Mouse (Mus musculus) testis, postnatal 14 days (tissue): Measurements from ENCODE around the gene Lin28a.
A peak's percentile ranks its signal among the peaks of the same experiment; 100 is the strongest.

Experiments used
- DNase-seq: peaks from one replicate; pipeline ENCODE4 v3.0.0; 2021; ENCODE audit warnings: low spot score

The Lin28a gene

DNA sequence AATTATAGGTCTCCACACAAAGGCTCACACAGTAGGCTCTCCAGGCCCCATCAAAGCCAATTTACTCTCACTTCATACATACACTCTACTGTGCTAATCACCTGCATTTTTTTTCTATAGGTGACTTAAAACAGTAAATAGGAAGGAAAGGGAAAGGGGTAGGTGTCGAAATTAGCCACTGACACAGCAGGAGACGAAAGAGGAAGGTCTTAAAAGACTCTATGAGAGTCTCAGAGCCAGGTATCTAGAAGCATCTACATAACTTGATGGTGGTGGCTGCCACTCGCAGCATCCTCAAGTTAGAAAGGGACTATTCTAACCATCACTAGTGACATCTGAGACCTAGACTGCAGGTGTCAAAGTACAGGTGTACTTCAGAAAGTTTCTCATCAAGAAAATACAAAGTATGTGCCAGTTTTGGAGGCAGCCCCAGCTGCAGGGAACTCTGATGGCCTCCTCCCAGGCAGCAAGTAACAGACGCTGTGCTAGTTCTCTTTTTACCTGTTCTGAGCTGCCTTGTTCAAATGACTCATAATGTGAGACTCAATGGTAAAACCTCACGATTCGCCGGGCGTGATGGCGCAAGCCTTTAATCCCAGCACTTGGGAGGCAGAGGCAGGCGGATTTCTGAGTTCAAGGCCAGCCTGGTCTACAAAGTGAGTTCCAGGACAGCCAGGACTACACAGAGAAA is 40.5 kb downstream of the Lin28a start:
- DNase-seq: no peak

DNA sequence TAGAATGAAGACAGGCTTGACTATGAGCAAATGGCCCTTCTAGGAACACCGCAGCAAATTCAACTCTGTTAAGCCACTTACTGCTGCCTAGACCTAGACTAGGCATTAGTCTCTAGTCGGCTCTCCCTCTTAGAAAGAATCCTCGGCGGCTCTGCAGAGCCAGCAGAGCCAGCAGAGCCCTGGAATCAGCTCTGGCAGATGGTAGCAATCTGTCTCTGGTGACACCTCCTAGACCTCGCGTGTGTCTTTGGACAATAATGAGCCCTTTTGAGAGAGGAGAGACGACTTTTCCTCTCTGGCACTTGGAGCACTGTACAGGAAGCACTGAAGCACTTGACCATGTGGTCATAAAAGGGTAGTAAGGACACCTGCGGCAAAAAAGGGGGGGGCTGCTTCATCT is 46.9 kb downstream of the Lin28a start:
- DNase-seq: no peak

DNA sequence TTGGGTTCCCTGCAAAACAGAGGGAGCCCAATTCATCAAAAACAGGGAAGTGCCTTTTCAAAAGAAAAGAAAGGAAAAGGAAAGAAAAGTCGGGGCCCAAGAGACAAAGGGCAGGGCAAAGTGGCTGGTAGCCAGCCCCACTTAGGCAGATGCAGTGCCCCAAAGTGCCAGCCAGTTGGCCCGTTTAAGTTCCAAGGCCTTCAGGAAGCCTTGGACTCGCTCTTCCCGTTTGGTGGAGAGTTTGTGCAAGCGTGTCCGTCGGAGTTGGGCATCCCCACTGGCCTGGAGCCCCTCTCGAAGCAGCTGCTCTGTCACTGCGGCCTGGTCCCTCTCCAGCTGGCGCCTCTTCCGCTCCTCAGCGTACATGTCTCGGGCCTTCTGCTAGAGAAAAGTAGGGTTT is 47.8 kb downstream of the Lin28a start:
- no peak for DNase-seq

DNA sequence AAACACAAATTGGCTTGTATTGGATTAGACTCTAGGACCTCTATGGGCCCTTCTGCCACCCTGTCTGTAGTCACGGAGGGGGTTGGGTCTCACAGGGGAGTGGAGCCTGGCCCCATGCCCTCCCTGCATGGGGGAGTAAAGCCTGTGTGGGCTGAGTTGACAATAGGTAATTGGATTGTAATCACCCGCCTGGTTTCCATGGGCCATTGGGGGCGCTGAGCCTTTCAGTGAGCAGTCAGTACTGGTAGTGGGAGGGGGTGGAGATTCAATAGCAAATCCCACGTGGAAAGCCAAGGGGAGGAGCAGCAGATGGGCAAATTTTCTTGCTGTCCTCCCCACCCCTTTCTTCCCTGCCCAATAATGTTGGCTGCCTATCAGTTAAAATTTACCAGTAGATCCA is 48.4 kb downstream of the Lin28a start:
- no peak for DNase-seq

DNA sequence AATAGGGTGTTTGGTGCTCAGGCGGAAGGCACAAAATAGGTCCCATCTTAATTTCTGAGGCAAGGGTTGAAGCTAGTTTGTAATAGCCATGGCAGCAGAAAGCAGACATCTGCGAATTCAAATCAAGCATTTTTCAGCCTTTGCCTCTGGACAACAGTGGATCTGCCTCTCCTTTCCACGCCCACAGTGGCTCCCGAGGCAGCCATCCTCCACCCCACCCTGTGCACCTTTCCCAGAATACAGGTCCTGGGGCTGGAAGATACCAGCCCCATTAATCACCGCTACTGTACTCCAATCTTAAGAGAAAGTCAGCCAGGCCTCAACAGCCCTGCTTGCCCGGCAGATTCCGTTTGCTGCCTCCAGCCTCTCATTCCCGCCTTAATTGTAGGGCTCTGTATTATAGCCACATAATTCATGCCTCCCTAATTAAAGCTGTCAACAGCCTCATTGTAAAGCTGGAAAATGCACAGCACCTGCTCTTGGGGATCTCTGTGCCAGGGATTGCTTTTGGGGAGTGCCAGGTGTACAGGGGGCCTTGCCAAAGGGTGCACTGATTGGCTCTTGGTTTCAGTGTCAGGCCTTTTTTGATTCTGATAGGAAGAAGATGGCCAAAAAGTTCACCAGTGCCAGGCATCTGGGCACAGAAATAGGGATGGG is 49.4 kb downstream of the Lin28a start:
- DNase-seq: no peak

DNA sequence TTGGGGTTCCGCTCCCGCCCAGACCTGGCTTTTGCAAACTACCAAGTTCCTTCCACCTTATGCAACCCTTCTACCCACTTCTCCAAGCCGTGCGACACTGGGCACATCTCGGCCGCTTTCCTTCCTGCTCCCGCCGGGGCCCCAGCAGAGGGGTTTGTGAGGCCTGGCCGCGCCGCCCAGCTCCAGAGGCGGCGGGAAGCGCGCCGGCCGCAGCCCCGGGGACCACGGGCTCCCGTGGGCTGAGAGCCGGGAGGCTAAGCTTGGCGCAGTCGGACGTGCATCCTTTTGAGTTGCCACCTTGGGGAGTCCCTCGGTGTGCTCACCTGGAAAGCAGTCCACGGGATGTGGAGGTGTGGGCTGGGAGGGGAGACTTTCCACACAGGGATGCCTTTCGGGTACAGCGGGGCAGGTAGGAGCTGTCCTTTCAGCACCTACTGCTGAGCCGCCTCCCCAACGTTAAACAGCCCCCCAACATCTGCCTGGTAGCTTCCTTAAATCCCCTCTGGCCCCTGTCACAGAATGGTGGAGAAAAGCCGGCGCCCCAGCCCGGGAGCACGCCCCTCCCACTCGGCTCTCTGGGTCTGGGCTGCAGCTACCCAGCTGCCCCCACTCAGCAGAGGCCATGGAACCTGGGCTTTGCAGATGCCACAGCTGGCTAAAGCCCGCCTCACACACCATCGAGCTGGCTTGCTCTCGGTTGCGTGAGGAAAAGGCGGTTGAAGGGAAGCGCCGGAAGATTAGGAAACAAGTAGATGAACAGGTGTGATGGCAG is 50.3 kb downstream of the Lin28a start, which contains the start of gene Hmgn2:
TSS of gene Hmgn2 (minus strand) at position 501 of the 772 bp plus-strand sequence.
- DNase-seq: peak; percentile 71

DNA sequence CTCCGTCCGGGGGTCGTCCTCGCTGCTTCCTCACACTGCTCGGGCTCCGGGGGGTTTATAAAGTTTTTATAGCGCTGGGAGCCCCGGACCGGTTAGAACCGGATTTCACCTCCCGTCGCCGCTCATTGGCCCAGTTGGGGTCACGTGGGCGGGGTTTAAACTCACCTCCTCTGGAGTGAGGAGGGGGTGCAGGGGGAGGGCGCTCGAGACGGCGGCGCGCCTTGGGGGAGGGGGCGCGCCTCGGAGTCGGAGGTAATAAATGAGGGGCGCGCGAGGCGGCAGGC is 50.8 kb downstream of the Lin28a start:
- DNase-seq: peak; percentile 96

DNA sequence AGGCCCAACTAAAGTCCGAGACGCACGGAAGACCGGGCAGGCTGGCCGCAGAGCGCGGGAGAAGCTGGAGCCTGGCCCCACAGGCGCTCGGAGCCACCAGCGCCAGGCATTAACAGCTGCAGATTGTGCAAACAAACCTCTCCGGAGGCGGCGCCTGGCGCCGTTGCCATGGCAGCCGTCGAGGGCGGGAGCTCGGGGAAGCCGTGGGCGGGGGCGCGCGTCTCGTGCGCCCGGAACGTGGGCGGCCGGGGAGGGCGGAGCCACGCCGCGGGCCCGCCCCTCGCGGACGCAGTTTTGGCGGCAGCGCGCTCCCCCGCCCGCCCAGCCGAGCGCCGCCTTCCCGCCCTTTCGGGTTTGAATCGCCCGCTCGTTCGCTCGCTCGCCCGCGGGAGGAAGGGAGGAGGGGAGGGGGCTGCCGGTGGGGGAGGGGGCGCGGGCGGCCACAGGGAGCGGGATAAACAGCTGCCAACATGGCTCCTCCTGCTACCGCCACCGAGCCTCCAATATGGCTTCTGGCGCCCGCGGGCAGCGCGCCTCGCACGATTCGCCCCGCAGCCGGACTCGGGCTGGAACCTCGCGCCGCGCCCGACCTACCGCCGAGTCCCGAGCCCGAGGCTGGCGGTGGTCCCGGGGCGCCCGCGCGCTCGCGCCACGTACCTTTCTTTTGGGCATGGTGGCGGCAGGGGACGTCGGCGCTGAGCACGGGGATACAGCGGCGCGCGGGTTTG is 51.3 kb downstream of the Lin28a start:
- peak; percentile 97 for DNase-seq

DNA sequence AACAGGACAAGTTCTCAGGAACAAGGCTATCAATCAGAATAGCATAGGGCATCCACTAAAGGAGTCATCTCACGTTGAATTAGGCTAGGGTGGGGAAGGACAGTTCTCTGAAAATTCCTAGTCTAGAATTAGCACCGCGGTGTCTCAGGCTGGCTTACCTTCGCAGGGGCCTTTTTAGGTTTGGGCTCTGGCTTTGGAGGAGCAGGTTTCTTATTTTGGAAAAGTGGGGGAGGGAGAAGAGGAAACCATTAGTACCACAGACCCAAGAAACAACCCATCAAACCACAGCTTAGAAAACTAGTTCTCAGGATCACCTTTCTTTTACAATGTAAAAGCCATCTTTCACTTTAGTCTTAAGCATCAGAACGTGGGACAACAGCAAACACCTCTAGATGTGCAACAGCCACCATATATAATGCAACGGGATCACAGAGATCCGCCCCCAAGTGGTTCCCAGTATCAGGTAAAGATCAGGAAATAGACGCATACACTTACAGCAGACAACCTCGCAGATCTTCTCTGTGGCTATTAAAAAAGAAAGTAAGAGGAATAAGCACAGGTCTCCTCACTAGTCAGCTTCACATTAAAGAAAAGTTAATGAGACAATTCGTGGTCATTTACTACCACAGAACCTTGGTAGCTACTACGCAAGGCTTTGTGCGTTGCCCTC is 52.2 kb downstream of the Lin28a start:
- no peak for DNase-seq

DNA sequence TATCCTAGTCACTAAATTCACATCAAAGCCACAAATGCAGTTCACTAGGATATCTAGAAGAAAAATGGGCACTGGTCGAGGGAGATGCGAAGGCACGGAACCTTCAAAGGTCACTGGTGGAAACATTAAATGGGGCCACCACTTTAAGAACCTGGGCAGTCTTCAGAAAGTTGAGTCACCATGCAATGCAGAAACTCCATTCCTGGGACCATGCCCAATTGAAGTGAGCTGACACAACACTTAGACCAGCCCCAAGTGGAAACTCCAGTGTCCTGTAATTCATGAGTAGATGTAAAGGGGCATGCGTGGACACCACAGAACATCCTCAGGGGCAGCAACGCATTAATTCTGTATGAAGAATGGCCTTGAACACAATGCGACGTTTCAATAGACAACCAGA is 56.1 kb downstream of the Lin28a start:
- DNase-seq: no peak

DNA sequence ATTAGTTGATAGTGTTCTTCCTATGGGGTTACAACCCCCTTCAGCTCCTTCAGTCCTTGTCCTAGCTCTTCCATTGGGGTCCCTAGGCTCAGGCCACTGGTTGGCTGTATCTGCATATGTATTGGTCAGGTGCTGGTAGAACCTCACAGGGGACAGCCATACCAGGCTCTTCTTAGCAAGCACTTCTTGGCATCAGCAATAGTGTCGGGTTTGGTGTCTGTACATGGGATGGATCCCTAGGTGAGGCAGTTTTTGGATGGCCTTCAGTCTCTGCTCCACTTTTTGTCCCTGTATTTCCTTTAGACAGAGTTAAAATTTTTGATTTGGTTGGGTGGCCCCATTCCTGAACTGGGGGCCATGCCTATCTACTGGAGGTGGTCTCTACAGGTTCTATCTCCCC is 59.8 kb downstream of the Lin28a start:
- no peak for DNase-seq

DNA sequence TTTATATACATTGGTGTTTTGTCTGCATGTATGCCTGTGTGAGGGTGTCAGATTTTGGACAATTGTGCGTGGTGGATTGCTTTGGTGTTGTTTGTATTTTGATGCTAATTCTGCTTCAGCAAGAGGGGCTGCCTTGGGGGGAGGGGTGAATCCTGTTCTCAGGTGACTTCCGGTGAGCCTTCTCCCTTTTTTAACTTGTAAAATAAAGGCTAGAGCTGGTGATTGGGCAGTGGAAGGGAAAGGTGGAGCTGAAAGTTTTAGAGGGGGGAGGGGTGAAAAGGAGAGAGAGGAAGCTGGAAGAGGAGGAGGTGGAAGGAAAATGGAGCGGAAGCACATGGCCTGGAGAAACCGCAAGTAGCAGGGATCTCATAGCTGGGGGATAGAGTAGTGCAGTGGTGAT is 62.3 kb downstream of the Lin28a start:
- no peak for DNase-seq
